Mouse (Mus musculus): ENCODE results near the gene Vipr1. TPM values are rescaled to one million over a fixed set of nuclear protein-coding genes. Genes with fewer than 3 reads are reported as not detected.

Gene Vipr1
- total RNA-seq, 2 experiments from 2014 or later, result 0.86 to 0.89 TPM

DNA sequence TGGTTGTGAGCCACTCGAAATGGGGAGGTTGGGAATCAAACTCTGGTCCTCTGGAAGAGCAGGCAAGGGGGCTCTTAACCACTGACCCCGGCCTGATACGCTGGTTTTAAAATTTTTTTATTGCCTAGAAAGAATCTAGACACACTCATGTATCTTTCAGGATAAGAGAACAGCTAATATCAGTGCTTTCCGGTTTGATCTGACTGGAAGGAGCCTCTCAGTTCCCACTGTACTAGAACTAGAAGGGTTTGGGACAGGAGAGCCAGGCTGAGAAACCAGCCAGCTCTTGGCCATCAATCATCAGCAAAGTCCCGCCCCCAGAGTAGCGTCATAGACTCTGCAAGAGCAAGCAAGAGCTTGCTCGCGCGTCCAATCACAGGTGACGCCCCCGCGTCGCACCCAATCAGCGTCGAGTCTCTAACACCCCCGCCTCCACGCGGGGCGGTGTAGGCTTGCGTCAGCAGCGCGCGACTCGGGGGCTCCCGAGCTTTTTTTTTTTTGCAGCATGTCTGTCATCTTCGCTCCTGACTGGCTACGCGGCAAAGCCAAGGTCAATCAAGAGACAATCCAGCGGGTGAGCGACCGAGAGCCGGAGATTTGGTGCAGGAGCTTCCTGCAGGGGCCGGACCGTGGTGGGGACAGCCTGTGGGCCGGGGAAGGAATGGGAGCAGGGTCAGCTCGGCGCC, 67.5 kb downstream of the Vipr1 start, which contains the start of gene Ss18l2:
Ss18l2 (plus strand) TSS at position 432 of the 686 bp plus-strand sequence.
- intact Hi-C loops (cut with DNase I), result no loop called here
- peak; percentile 99 for DNase-seq

DNA sequence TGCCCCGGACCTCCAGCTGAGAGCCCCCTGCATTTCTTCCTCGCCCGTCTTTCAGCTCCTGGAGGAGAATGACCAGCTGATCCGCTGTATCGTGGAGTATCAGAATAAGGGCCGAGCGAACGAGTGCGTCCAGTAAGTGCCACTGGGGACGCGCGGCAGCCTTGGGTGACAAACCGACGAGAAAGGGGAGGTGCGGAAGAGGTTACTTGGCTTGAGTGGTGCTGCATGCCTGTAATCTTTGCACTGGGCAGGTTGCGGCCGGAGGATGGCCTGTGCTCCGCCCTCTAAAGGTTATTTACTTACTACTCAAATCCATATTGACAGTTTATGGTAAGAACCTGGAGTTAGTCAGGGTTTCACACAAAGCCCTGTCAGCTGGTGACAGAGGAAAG, 68.1 kb downstream of the Vipr1 start:
- intact Hi-C loops (cut with DNase I), result no loop called here
- DNase-seq, result no peak

DNA sequence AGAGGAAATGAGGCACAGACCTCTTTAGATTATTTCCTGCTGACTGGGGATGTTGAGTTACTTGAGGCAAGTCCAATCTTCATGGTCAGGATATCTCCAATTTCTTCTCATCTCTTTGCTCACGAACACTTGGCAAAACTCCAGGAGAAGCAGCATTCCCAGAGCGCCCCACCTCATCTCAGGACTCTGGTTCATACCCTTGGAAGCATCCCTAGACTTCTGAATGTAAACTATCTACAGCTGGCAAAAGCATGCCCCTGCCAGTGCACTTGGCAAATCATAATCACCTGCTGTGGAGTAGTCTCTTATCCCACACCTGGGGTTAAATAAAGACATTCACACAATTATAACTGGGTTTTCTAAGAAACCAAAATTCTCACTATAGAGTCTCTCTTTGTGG, 74.5 kb downstream of the Vipr1 start:
- intact Hi-C loops (cut with DNase I), result no loop called here

DNA sequence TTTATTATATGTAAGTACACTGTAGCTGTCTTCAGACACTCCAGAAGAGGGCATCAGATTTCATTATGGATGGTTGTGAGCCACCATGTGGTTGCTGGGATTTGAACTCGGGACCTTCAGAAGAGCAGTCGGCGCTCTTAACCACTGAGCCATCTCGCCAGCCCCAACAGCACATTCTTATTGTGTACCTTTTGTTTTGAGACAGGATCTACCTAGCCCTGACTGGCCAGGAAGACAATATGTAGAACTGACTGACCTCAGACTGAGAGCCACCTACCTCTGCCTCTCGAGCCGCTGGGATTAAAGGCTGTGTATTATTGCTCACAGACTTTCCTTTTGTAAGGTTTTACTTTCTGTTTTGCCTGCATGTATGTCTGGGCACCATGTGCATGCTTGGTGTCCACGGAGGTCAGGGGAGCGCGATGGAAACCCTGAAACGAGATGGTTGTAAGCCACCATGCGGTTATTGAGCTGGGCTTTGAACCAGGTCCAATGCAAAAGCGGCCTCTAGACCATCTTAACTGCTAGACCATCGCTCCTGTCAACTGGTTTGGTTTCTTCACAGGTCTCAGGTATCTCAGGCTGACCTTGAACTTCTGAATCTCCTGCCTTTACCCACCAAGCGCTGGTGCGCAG, 75.7 kb downstream of the Vipr1 start:
- no peak for DNase-seq
- intact Hi-C loops (cut with DNase I), result no loop called here

More for the DNA sequence above, 74.5 kb downstream of the Vipr1 start:
- DNase-seq, result no peak

DNA sequence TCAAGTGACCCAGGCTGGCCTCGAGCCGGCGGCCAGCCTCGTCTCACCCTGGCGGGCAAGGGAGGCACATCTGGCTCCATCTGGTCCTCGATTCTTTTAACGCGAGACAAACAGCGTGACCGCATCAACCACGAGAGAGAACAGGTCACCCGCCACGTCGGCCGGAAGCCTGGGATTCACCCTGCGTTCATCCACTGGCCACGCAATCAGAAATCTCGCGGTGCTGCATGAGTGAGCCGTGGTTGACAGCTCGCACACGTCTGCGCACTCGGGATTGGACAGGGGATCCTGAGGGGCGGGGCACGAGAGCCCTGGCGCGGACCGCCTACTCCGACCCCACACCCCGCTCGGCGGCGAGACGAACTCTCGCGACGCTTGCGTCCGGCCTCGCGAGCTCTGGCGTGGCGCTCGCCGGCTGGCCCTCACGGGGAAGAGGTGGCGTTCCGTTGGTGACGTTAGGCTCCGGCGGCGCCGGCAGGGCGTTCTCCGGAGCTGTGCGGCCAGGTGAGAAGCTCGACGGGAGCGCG, 76.3 kb downstream of the Vipr1 start, which contains the start of gene Nktr:
Nktr (plus strand) TSS at position 378 of the 527 bp plus-strand sequence.
- intact Hi-C loops (cut with DNase I), result no loop called here
- peak; percentile 98 to 99 for DNase-seq

DNA sequence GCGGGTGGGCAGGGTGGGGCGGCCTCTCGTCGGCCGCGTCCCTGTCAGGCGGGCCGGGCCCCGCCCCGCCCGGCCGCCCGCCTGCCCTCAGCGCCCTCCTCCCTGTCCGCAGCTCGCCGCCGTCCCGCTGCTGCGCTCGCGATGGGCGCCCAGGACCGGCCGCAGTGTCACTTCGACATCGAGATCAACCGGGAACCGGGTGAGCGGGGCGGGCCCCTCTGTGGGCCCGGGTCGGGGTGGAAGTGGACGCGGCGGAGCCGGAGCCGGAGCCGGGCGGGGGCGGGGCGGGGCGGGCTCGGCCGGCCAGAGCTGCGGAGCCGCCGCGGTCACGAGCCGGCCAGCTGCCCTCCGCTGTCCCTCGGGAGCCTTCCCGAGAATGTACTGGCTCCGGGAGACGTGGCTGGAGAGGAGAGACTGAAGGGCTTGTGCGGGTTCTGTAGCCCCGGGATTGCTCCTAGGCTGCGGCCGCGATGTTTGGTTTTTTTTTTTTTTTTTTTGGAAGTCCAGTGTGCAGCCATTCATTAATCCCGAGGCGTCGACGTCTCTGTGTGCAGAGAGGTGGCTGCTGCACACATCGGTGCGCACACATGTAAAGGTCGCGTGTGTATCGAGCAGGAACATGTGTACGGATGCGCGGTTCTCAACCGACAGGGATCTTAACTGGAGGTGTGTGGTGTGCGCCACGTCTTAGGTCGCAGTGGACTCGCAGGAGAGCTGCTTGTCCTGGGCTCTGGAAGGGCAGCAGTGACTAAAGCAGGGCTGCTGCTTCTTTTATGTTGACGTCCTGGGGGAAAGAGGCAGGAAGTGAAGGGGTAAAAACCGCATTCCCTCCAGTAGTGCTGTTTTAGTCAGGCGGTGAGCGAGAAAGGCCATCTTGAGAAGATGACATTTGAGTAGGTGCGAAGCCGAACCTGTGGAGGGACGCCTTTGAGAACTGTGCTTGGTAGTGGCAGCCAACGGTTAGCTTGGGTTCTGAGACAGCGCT, 77.1 kb downstream of the Vipr1 start:
- DNase-seq, result peak; percentile 40 to 43

More for the DNA sequence above, 77.1 kb downstream of the Vipr1 start:
- intact Hi-C loops (cut with DNase I), result no loop called here

Other genes with a start within 250 kb of the Vipr1 start
- gene Cck, start 147.0 kb upstream of the Vipr1 start, total RNA-seq (2021), result under 1 TPM in 1 of 2 experiments, not detected in 1; 0.42 TPM
- not detected for gene Lyzl4, start 620 bp upstream of the Vipr1 start, total RNA-seq (2021)
- 1 to 10 TPM; 3.3 to 5.7 TPM for gene Sec22c, start 62.8 kb downstream of the Vipr1 start, total RNA-seq (2021)
- 100 to 1,000 TPM; 133 to 136 TPM for gene Ss18l2, start 67.6 kb downstream of the Vipr1 start, total RNA-seq (2021)
- 10 to 100 TPM; 46.9 to 47.7 TPM for gene Nktr, start 76.5 kb downstream of the Vipr1 start, total RNA-seq (2021)
- gene Zfp651, start 116.6 kb downstream of the Vipr1 start, total RNA-seq (2021), result 10 to 100 TPM; 89.0 to 98.3 TPM
- 10 to 100 TPM; 10.4 to 10.7 TPM for gene Klhl40, start 134.9 kb downstream of the Vipr1 start, total RNA-seq (2021)
- gene Hhatl, start 149.8 kb downstream of the Vipr1 start, total RNA-seq (2021), result 100 to 1,000 TPM; 111 to 112 TPM
- gene Ccdc13, start 196.7 kb downstream of the Vipr1 start, total RNA-seq (2021), result not detected
- 100 to 1,000 TPM; 181 to 183 TPM for gene Higd1a, start 215.6 kb downstream of the Vipr1 start, total RNA-seq (2021)